Mouse (Mus musculus): ENCODE results near the gene Exoc7. TPM values are rescaled to one million over a fixed set of nuclear protein-coding genes. Genes with fewer than 3 reads are reported as not detected.

Gene Exoc7
- polyA plus RNA-seq, 1 experiment from 2014 or later, result 116 TPM

GRCm38 (mm10) chr11:116255982-116256675 lies 50.9 kb downstream of the Exoc7 start:
- Histone ChIP-seq H3K36me3 (ENCODE audit: control insufficient read depth, insufficient read depth) (peaks cover 38% of the 10 kb centered on the region), H3K27me3 (replicated peaks; ENCODE audit: control insufficient read depth, insufficient read depth, low read length) (no peaks in the 10 kb centered on the region), H3K9me3 (ENCODE audit: control insufficient read depth, low read length) (no peaks in the 10 kb centered on the region), H3K27ac (ENCODE audit: low read length) (no peak overlapping the region), H3K4me2 (ENCODE audit: low read length) (no peak overlapping the region), H3K4me1 (replicated peaks; ENCODE audit: control insufficient read depth, insufficient read depth, low read length) (no peaks in the 10 kb centered on the region), H3K4me3 (replicated peaks; ENCODE audit: low read length) (no peak overlapping the region), H3K9ac (replicated peaks; ENCODE audit: low read depth, low read length) (no peak overlapping the region)
- WGBS, result 94% methylated on average over 9 of the region's 9 CpGs
- ATAC-seq, result no peak

GRCm38 (mm10) chr11:116255090-116255981 lies 51.7 kb downstream of the Exoc7 start:
- no peak overlapping the region for H3K27ac ChIP-seq (ENCODE audit: low read length)
- no peak overlapping the region for H3K9ac ChIP-seq (replicated peaks; ENCODE audit: low read depth, low read length)
- no peak for ATAC-seq
- no peaks in the 10 kb centered on the region for H3K27me3 ChIP-seq (replicated peaks; ENCODE audit: control insufficient read depth, insufficient read depth, low read length)
- WGBS, result 85% methylated on average over 22 of the region's 22 CpGs
- H3K9me3 ChIP-seq (ENCODE audit: control insufficient read depth, low read length), result no peaks in the 10 kb centered on the region
- H3K36me3 ChIP-seq (ENCODE audit: control insufficient read depth, insufficient read depth), result peaks cover 37% of the 10 kb centered on the region
- no peak overlapping the region for H3K4me3 ChIP-seq (replicated peaks; ENCODE audit: low read length)
- H3K4me2 ChIP-seq (ENCODE audit: low read length), result no peak overlapping the region
- no peaks in the 10 kb centered on the region for H3K4me1 ChIP-seq (replicated peaks; ENCODE audit: control insufficient read depth, insufficient read depth, low read length)

GRCm38 (mm10) chr11:116254627-116255026 lies 52.4 kb downstream of the Exoc7 start:
- 88% methylated on average over 9 of the region's 9 CpGs for WGBS
- Histone ChIP-seq H3K27me3 (replicated peaks; ENCODE audit: control insufficient read depth, insufficient read depth, low read length) (no peaks in the 10 kb centered on the region), H3K4me3 (replicated peaks; ENCODE audit: low read length) (no peak overlapping the region), H3K4me1 (replicated peaks; ENCODE audit: control insufficient read depth, insufficient read depth, low read length) (no peaks in the 10 kb centered on the region), H3K36me3 (ENCODE audit: control insufficient read depth, insufficient read depth) (peaks cover 39% of the 10 kb centered on the region), H3K9ac (replicated peaks; ENCODE audit: low read depth, low read length) (no peak overlapping the region), H3K27ac (ENCODE audit: low read length) (no peak overlapping the region), H3K4me2 (ENCODE audit: low read length) (no peak overlapping the region), H3K9me3 (ENCODE audit: control insufficient read depth, low read length) (no peaks in the 10 kb centered on the region)
- ATAC-seq, result no peak

GRCm38 (mm10) chr11:116253076-116253600 lies 53.9 kb downstream of the Exoc7 start:
- no peaks in the 10 kb centered on the region for H3K27me3 ChIP-seq (replicated peaks; ENCODE audit: control insufficient read depth, insufficient read depth, low read length)
- no peaks in the 10 kb centered on the region for H3K9me3 ChIP-seq (ENCODE audit: control insufficient read depth, low read length)
- no peak overlapping the region for H3K27ac ChIP-seq (ENCODE audit: low read length)
- H3K36me3 ChIP-seq (ENCODE audit: control insufficient read depth, insufficient read depth), result peaks cover 41% of the 10 kb centered on the region
- H3K9ac ChIP-seq (replicated peaks; ENCODE audit: low read depth, low read length), result no peak overlapping the region
- no peak overlapping the region for H3K4me3 ChIP-seq (replicated peaks; ENCODE audit: low read length)
- no peak overlapping the region for H3K4me2 ChIP-seq (ENCODE audit: low read length)
- WGBS, result 89% methylated on average over 3 of the region's 3 CpGs
- no peaks in the 10 kb centered on the region for H3K4me1 ChIP-seq (replicated peaks; ENCODE audit: control insufficient read depth, insufficient read depth, low read length)
- ATAC-seq, result no peak

GRCm38 (mm10) chr11:116250898-116251297 lies 56.1 kb downstream of the Exoc7 start:
- 89% methylated on average over 8 of the region's 8 CpGs for WGBS
- Histone ChIP-seq H3K36me3 (ENCODE audit: control insufficient read depth, insufficient read depth) (peaks cover 48% of the 10 kb centered on the region), H3K4me3 (replicated peaks; ENCODE audit: low read length) (no peak overlapping the region), H3K9ac (replicated peaks; ENCODE audit: low read depth, low read length) (no peak overlapping the region), H3K9me3 (ENCODE audit: control insufficient read depth, low read length) (no peaks in the 10 kb centered on the region), H3K27ac (ENCODE audit: low read length) (no peak overlapping the region), H3K27me3 (replicated peaks; ENCODE audit: control insufficient read depth, insufficient read depth, low read length) (no peaks in the 10 kb centered on the region), H3K4me2 (ENCODE audit: low read length) (no peak overlapping the region), H3K4me1 (replicated peaks; ENCODE audit: control insufficient read depth, insufficient read depth, low read length) (no peaks in the 10 kb centered on the region)
- ATAC-seq, result no peak

- Histone ChIP-seq H3K9me3 (ENCODE audit: control insufficient read depth, low read length) (no peaks in the 10 kb centered on the region), H3K4me1 (replicated peaks; ENCODE audit: control insufficient read depth, insufficient read depth, low read length) (no peaks in the 10 kb centered on the region), H3K4me2 (ENCODE audit: low read length) (no peak overlapping the region), H3K4me3 (replicated peaks; ENCODE audit: low read length) (no peak overlapping the region), H3K27me3 (replicated peaks; ENCODE audit: control insufficient read depth, insufficient read depth, low read length) (no peaks in the 10 kb centered on the region), H3K9ac (replicated peaks; ENCODE audit: low read depth, low read length) (no peak overlapping the region), H3K27ac (ENCODE audit: low read length) (no peak overlapping the region), H3K36me3 (ENCODE audit: control insufficient read depth, insufficient read depth) (peaks cover 52% of the 10 kb centered on the region)
- ATAC-seq, result no peak
- WGBS, result 86% methylated on average over 14 of the region's 14 CpGs
These were observed 59.4 kb downstream of the Exoc7 start for GRCm38 (mm10) chr11:116247502-116248222.

GRCm38 (mm10) chr11:116245616-116246015 lies 61.4 kb downstream of the Exoc7 start:
- Histone ChIP-seq H3K27me3 (replicated peaks; ENCODE audit: control insufficient read depth, insufficient read depth, low read length) (no peaks in the 10 kb centered on the region), H3K9ac (replicated peaks; ENCODE audit: low read depth, low read length) (no peak overlapping the region), H3K27ac (ENCODE audit: low read length) (no peak overlapping the region), H3K4me3 (replicated peaks; ENCODE audit: low read length) (no peak overlapping the region), H3K4me1 (replicated peaks; ENCODE audit: control insufficient read depth, insufficient read depth, low read length) (no peaks in the 10 kb centered on the region), H3K4me2 (ENCODE audit: low read length) (no peak overlapping the region), H3K9me3 (ENCODE audit: control insufficient read depth, low read length) (no peaks in the 10 kb centered on the region), H3K36me3 (ENCODE audit: control insufficient read depth, insufficient read depth) (peaks cover 43% of the 10 kb centered on the region)
- ATAC-seq, result no peak
- 74% methylated on average over 6 of the region's 6 CpGs for WGBS

GRCm38 (mm10) chr11:116244580-116244979 lies 62.5 kb downstream of the Exoc7 start:
- no peak for ATAC-seq
- H3K9me3 ChIP-seq (ENCODE audit: control insufficient read depth, low read length), result no peaks in the 10 kb centered on the region
- H3K4me1 ChIP-seq (replicated peaks; ENCODE audit: control insufficient read depth, insufficient read depth, low read length), result no peaks in the 10 kb centered on the region
- 88% methylated on average over 8 of the region's 8 CpGs for WGBS
- H3K4me3 ChIP-seq (replicated peaks; ENCODE audit: low read length), result no peak overlapping the region
- H3K4me2 ChIP-seq (ENCODE audit: low read length), result no peak overlapping the region
- H3K27me3 ChIP-seq (replicated peaks; ENCODE audit: control insufficient read depth, insufficient read depth, low read length), result no peaks in the 10 kb centered on the region
- H3K27ac ChIP-seq (ENCODE audit: low read length), result no peak overlapping the region
- no peak overlapping the region for H3K9ac ChIP-seq (replicated peaks; ENCODE audit: low read depth, low read length)
- H3K36me3 ChIP-seq (ENCODE audit: control insufficient read depth, insufficient read depth), result peaks cover 33% of the 10 kb centered on the region

- Histone ChIP-seq H3K27ac (ENCODE audit: low read length) (no peak overlapping the region), H3K36me3 (ENCODE audit: control insufficient read depth, insufficient read depth) (peaks cover 18% of the 10 kb centered on the region), H3K4me2 (ENCODE audit: low read length) (no peak overlapping the region), H3K4me1 (replicated peaks; ENCODE audit: control insufficient read depth, insufficient read depth, low read length) (no peaks in the 10 kb centered on the region), H3K27me3 (replicated peaks; ENCODE audit: control insufficient read depth, insufficient read depth, low read length) (peaks cover 11% of the 10 kb centered on the region), H3K4me3 (replicated peaks; ENCODE audit: low read length) (no peak overlapping the region), H3K9ac (replicated peaks; ENCODE audit: low read depth, low read length) (no peak overlapping the region), H3K9me3 (ENCODE audit: control insufficient read depth, low read length) (no peaks in the 10 kb centered on the region)
- WGBS, result 75% methylated on average over 12 of the region's 12 CpGs
- no peak for ATAC-seq
These were observed 65.2 kb downstream of the Exoc7 start for GRCm38 (mm10) chr11:116241744-116242235.
